Mouse (Mus musculus) hindbrain, postnatal 0 days (tissue): ENCODE measurements around the gene Frmd6. TPM values are rescaled to one million over a fixed set of nuclear protein-coding genes. Genes with fewer than 3 reads are reported as not detected.
A peak's percentile ranks its signal among the peaks of the same experiment; 100 is the strongest.

Source experiments
- ATAC-seq: fragments of 200-750 bp; cut with Nextera tagmentation; 2 replicates; pipeline ENCODE4 v1.8.0; 2017; ENCODE audit warnings: mild to moderate bottlenecking, moderate TSS enrichment, moderate library complexity
- DNase-seq: peaks from one replicate; pipeline ENCODE4 v3.0.0-alpha.2; 2015; ENCODE audit warnings: low spot score
- H3K27ac ChIP-seq: fragments of 300-500 bp; sonication (generic); 2 replicates; pipeline ENCODE4 v1.5.1; 2014; ENCODE audit warnings: mild to moderate bottlenecking
- H3K27me3 ChIP-seq: fragments of 300-500 bp; sonication (generic); 2 replicates; pipeline ENCODE4 v1.6.1; 2014; ENCODE audit warnings: low read length, mixed read lengths; ENCODE audit not compliant: insufficient read depth
- H3K36me3 ChIP-seq: fragments of 300-500 bp; sonication (generic); 2 replicates; pipeline ENCODE4 v1.6.1; 2014; ENCODE audit warnings: low read length, mixed read lengths; ENCODE audit not compliant: insufficient read depth
- H3K4me1 ChIP-seq: fragments of 300-500 bp; sonication (generic); 2 replicates; pipeline ENCODE4 v1.6.1; 2014; ENCODE audit warnings: antibody characterized with exemption, low read length, mixed read lengths; ENCODE audit not compliant: insufficient read depth
- H3K4me2 ChIP-seq: fragments of 300-500 bp; sonication (generic); 2 replicates; pipeline ENCODE4 v1.6.1; 2014; ENCODE audit warnings: low read depth, mild to moderate bottlenecking, low read length, moderate library complexity, mixed read lengths
- H3K4me3 ChIP-seq: fragments of 300-500 bp; sonication (generic); 2 replicates; pipeline ENCODE4 v1.5.1; 2014; ENCODE audit warnings: low read length
- H3K9ac ChIP-seq: fragments of 300-500 bp; sonication (generic); replicated peaks from 2 replicates; pipeline ENCODE4 v1.6.1; 2014; ENCODE audit warnings: mild to moderate bottlenecking, low read length, moderate library complexity, mixed read lengths
- H3K9me3 ChIP-seq: fragments of 300-500 bp; sonication (generic); 2 replicates; pipeline ENCODE4 v1.6.1; 2016; ENCODE audit warnings: low read length, mixed read lengths
- CTCF ChIP-seq: IDR thresholded peaks from 2 replicates; pipeline ENCODE4 v1.5.1; 2016; ENCODE audit warnings: antibody characterized with exemption, control low read depth, low read depth
- WGBS: fragments of 180-500 bp; shearing (Covaris S2); extraction: QIAGEN DNeasy Blood & Tissue Kit; methylation state at CpG from one replicate; pipeline ENCODE4 v1.1.7; 2014; 5-methylcytosine and 5-hydroxymethylcytosine counted together
- polyA plus RNA-seq: library from polyadenylated mRNA; unstranded; fragments of >200 nt; fragmentation: Nextera tagmentation; extraction: Ambion mirVana; gene quantifications from 2 replicates; pipeline ENCODE4 v1.2.1, GENCODE M21; 2015
- total RNA-seq: library from RNA; depleted of rRNA; stranded (reverse); fragments of >200 nt; gene quantifications from 2 replicates; pipeline ENCODE4 v1.2.3, GENCODE M21; 2014

Gene Frmd6
- total and polyA plus RNA-seq, 2 experiments from 2014 or later, result 6.5 to 7.9 TPM

- H3K27ac ChIP-seq, result no peak overlapping the region
- 81% methylated on average over 11 of the region's 11 CpGs for WGBS
- no peak overlapping the region for H3K9ac ChIP-seq
- DNase-seq (no peak), ATAC-seq (no peak)
- H3K27me3 ChIP-seq, result no peaks in the 10 kb centered on the region
- H3K9me3 ChIP-seq, result no peaks in the 10 kb centered on the region
- no peak overlapping the region for H3K4me2 ChIP-seq
- H3K4me3 ChIP-seq, result no peak overlapping the region
- no peaks in the 10 kb centered on the region for H3K36me3 ChIP-seq
- no peak for TF ChIP-seq CTCF
- peaks cover 6% of the 10 kb centered on the region for H3K4me1 ChIP-seq
Measured at GRCm38 (mm10) chr12:70849517-70850291, 24.4 kb downstream of the Frmd6 start.

GRCm38 (mm10) chr12:70851342-70851960 lies 26.1 kb downstream of the Frmd6 start:
- peaks cover 6% of the 10 kb centered on the region for H3K4me1 ChIP-seq
- H3K4me2 ChIP-seq, result no peak overlapping the region
- H3K9ac ChIP-seq, result no peak overlapping the region
- no peak for DNase-seq
- H3K4me3 ChIP-seq, result no peak overlapping the region
- no peaks in the 10 kb centered on the region for H3K9me3 ChIP-seq
- 37% methylated on average over 7 of the region's 7 CpGs for WGBS
- no peaks in the 10 kb centered on the region for H3K27me3 ChIP-seq
- no peak for TF ChIP-seq CTCF
- no peaks in the 10 kb centered on the region for H3K36me3 ChIP-seq
- H3K27ac ChIP-seq, result no peak overlapping the region
- ATAC-seq, result no peak

- WGBS, result 46% methylated on average over 6 of the region's 6 CpGs
- TF ChIP-seq CTCF, result no peak
- peaks cover 6% of the 10 kb centered on the region for H3K4me1 ChIP-seq
- H3K9ac ChIP-seq, result no peak overlapping the region
- DNase-seq (no peak), ATAC-seq (no peak)
- no peak overlapping the region for H3K4me2 ChIP-seq
- H3K27ac ChIP-seq, result no peak overlapping the region
- no peaks in the 10 kb centered on the region for H3K36me3 ChIP-seq
- H3K4me3 ChIP-seq, result no peak overlapping the region
- H3K27me3 ChIP-seq, result no peaks in the 10 kb centered on the region
- no peaks in the 10 kb centered on the region for H3K9me3 ChIP-seq
Measured at GRCm38 (mm10) chr12:70853026-70853425, 27.7 kb downstream of the Frmd6 start.

- no peak for ATAC-seq
- Histone ChIP-seq H3K9me3 (no peaks in the 10 kb centered on the region), H3K9ac (no peak overlapping the region), H3K27me3 (no peaks in the 10 kb centered on the region), H3K36me3 (no peaks in the 10 kb centered on the region), H3K27ac (no peak overlapping the region), H3K4me3 (no peak overlapping the region), H3K4me1 (peaks cover 6% of the 10 kb centered on the region), H3K4me2 (no peak overlapping the region)
- 88% methylated on average over 6 of the region's 6 CpGs for WGBS
- no peak for DNase-seq
- no peak for TF ChIP-seq CTCF
Measured at GRCm38 (mm10) chr12:70855678-70856077, 30.4 kb downstream of the Frmd6 start.

GRCm38 (mm10) chr12:70856776-70857175 lies 31.5 kb downstream of the Frmd6 start:
- Histone ChIP-seq H3K27me3 (no peaks in the 10 kb centered on the region), H3K9ac (no peak overlapping the region), H3K4me2 (no peak overlapping the region), H3K4me1 (0 out of 2 replicates have a peak, but pooled peaks cover 1% of the 10 kb centered on the region), H3K36me3 (no peaks in the 10 kb centered on the region), H3K4me3 (no peak overlapping the region), H3K27ac (no peak overlapping the region), H3K9me3 (no peaks in the 10 kb centered on the region)
- WGBS, result 93% methylated on average over 4 of the region's 4 CpGs
- ATAC-seq (no peak), DNase-seq (no peak)
- no peak for TF ChIP-seq CTCF

- no peak overlapping the region for H3K9ac ChIP-seq
- no peaks in the 10 kb centered on the region for H3K4me1 ChIP-seq
- ATAC-seq (no peak), DNase-seq (no peak)
- H3K27me3 ChIP-seq, result no peaks in the 10 kb centered on the region
- no peak overlapping the region for H3K27ac ChIP-seq
- no peak overlapping the region for H3K4me2 ChIP-seq
- H3K36me3 ChIP-seq, result no peaks in the 10 kb centered on the region
- no peak for TF ChIP-seq CTCF
- H3K4me3 ChIP-seq, result no peak overlapping the region
- 54% methylated on average over 7 of the region's 7 CpGs for WGBS
- no peaks in the 10 kb centered on the region for H3K9me3 ChIP-seq
Measured at GRCm38 (mm10) chr12:70863281-70863680, 38.0 kb downstream of the Frmd6 start.

GRCm38 (mm10) chr12:70867780-70868179 lies 42.5 kb downstream of the Frmd6 start:
- no peak for TF ChIP-seq CTCF
- Histone ChIP-seq H3K4me1 (no peaks in the 10 kb centered on the region), H3K27me3 (no peaks in the 10 kb centered on the region), H3K9ac (no peak overlapping the region), H3K4me3 (no peak overlapping the region), H3K4me2 (no peak overlapping the region), H3K9me3 (no peaks in the 10 kb centered on the region), H3K27ac (peak overlapping the region; percentile 20; the same call in 1 of the 2 replicates), H3K36me3 (no peaks in the 10 kb centered on the region)
- DNase-seq (no peak), ATAC-seq (no peak)
- WGBS, result 49% methylated on average over 3 of the region's 3 CpGs
